Comparison of ENCODE assay signal across 17 mouse cellular contexts in genomic region chr7:72195709-72196108, GRCm38 (mm10).
"Had no signal": no experiment of that assay in that cellular context is flagged by ENCODE, and none has a peak within 500 bp of the region (broad histone marks: within the 10 kb centered on the region; RNA-seq: fewer than 3 reads in every experiment).

No protein-coding gene starts in this region.

- DNase-seq: kidney, postnatal 25 days; layer of hippocampus, postnatal 36 days; liver, embryonic 13.5 days; lung, adult 2 months; lung, postnatal 14 days; right cerebral cortex, adult 18-20 months; right cerebral cortex, postnatal 14 days; spleen, adult 18-20 months; thymus, postnatal 25 days had no signal

- H3K27me3 ChIP-seq: liver, embryonic 13.5 days; midbrain, embryonic 12.5 days; midbrain, embryonic 15.5 days; neural tube, embryonic 12.5 days; neural tube, embryonic 15.5 days; stomach, embryonic 15.5 days had no signal

- H3K4me2 ChIP-seq: liver, embryonic 13.5 days; midbrain, embryonic 12.5 days; midbrain, embryonic 15.5 days; neural tube, embryonic 12.5 days; neural tube, embryonic 15.5 days; stomach, embryonic 15.5 days had no signal

- ATAC-seq: midbrain, embryonic 15.5 days had no signal

- H3K4me3 ChIP-seq: left cerebral cortex, adult 2 months; liver, embryonic 13.5 days; midbrain, embryonic 12.5 days; midbrain, embryonic 15.5 days; neural tube, embryonic 12.5 days; neural tube, embryonic 15.5 days; stomach, embryonic 15.5 days had no signal

- H3K36me3 ChIP-seq: liver, embryonic 13.5 days; midbrain, embryonic 12.5 days; midbrain, embryonic 15.5 days; neural tube, embryonic 12.5 days; neural tube, embryonic 15.5 days; stomach, embryonic 15.5 days had no signal

- H3K9ac ChIP-seq: liver, embryonic 13.5 days; midbrain, embryonic 12.5 days; midbrain, embryonic 15.5 days; neural tube, embryonic 12.5 days; neural tube, embryonic 15.5 days; stomach, embryonic 15.5 days had no signal

- H3K27ac ChIP-seq: kidney, postnatal 0 days; left cerebral cortex, adult 2 months; liver, embryonic 13.5 days; macrophage; midbrain, embryonic 12.5 days; midbrain, embryonic 15.5 days; neural tube, embryonic 12.5 days; neural tube, embryonic 15.5 days; stomach, embryonic 15.5 days had no signal

- H3K4me1 ChIP-seq: liver, embryonic 13.5 days; midbrain, embryonic 12.5 days; midbrain, embryonic 15.5 days; neural tube, embryonic 12.5 days; stomach, embryonic 15.5 days had no signal

- H3K9me3 ChIP-seq: liver, embryonic 13.5 days; midbrain, embryonic 12.5 days; midbrain, embryonic 15.5 days; neural tube, embryonic 12.5 days; neural tube, embryonic 15.5 days; stomach, embryonic 15.5 days had no signal
